Mouse (Mus musculus) midbrain, embryonic 11.5 days (tissue): ENCODE data around the gene Tmprss5. TPM values are rescaled to one million over a fixed set of nuclear protein-coding genes. Genes with fewer than 3 reads are reported as not detected.
A peak's percentile ranks its signal among the peaks of the same experiment; 100 is the strongest.

Experiments used
- ATAC-seq: fragments of 200-750 bp; cut with Nextera tagmentation; 2 replicates; pipeline ENCODE4 v1.8.0; 2017; ENCODE audit warnings: moderate TSS enrichment, moderate library complexity; ENCODE audit not compliant: low FRiP score
- DNase-seq: peaks from one replicate; pipeline ENCODE4 v3.0.0; 2015; ENCODE audit warnings: low spot score; ENCODE audit errors: missing footprints
- H3K27ac ChIP-seq: fragments of 300-500 bp; sonication (generic); 2 replicates; pipeline ENCODE4 v1.5.1; 2014; ENCODE audit warnings: low read depth, low read length
- H3K27me3 ChIP-seq: fragments of 300-500 bp; sonication (generic); 2 replicates; pipeline ENCODE4 v1.6.1; 2014; ENCODE audit warnings: mild to moderate bottlenecking, low read length, moderate library complexity, mixed read lengths; ENCODE audit not compliant: control insufficient read depth, insufficient read depth
- H3K36me3 ChIP-seq: fragments of 300-500 bp; sonication (generic); 2 replicates; pipeline ENCODE4 v1.6.1; 2014; ENCODE audit warnings: mild to moderate bottlenecking, low read length, moderate library complexity, mixed read lengths; ENCODE audit not compliant: control insufficient read depth, insufficient read depth
- H3K4me1 ChIP-seq: fragments of 300-500 bp; sonication (generic); 2 replicates; pipeline ENCODE4 v1.6.1; 2014; ENCODE audit warnings: low read length; ENCODE audit not compliant: control insufficient read depth, insufficient read depth
- H3K4me2 ChIP-seq: fragments of 300-500 bp; sonication (generic); 2 replicates; pipeline ENCODE4 v1.6.1; 2014; ENCODE audit warnings: mild to moderate bottlenecking, moderate library complexity
- H3K4me3 ChIP-seq: fragments of 300-500 bp; sonication (generic); 2 replicates; pipeline ENCODE4 v1.5.1; 2014; ENCODE audit warnings: low read depth, low read length
- H3K9ac ChIP-seq: fragments of 300-500 bp; sonication (generic); 2 replicates; pipeline ENCODE4 v1.6.1; 2014; ENCODE audit warnings: low read length
- H3K9me3 ChIP-seq: fragments of 300-500 bp; sonication (generic); 2 replicates; pipeline ENCODE4 v1.6.1; 2016; ENCODE audit warnings: low read length; ENCODE audit not compliant: control insufficient read depth
- WGBS: fragments of 180-500 bp; shearing (Covaris S2); extraction: QIAGEN DNeasy Blood & Tissue Kit; methylation state at CpG from one replicate; pipeline ENCODE4 v1.1.7; 2014; 5-methylcytosine and 5-hydroxymethylcytosine counted together
- polyA plus RNA-seq: library from polyadenylated mRNA; unstranded; fragments of >200 nt; fragmentation: Nextera tagmentation; extraction: Ambion mirVana; gene quantifications from 2 replicates; pipeline ENCODE4 v1.2.1, GENCODE M21; 2014

Gene Tmprss5
- polyA plus RNA-seq = 0.79 and 0.83 TPM in 2 replicates

DNA sequence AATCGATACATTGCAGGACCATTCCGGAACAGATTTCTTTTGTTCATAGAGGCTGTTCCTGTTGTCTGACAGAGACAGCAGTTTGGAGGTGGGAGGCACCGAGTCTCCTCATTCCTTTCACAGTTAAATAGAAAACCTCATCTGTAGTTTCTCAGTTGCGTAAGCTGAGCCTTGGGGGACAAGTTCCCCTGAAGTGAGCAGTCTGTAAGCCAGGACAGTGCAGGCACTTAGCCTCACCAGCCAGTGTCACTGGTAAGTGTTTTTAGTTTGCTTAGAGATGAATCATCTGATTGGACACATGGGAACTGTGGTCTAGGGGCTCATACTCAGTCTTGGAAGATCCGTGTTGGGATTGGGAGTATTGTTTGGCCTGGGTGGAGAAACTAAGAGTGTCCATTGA lies at the start of gene Tmprss5:
Tmprss5 (plus strand) TSS at position 154 of the 400 bp plus-strand sequence.
- H3K4me3 ChIP-seq = no peak within 1 kb of the TSS
- H3K9ac ChIP-seq = no peak within 1 kb of the TSS
- ATAC-seq = no peak
- H3K4me1 ChIP-seq = no peaks in the 10 kb centered on the region
- peaks cover 10% of the 10 kb centered on the region; the same call in 1 of the 2 replicates for H3K36me3 ChIP-seq
- no peaks in the 10 kb centered on the region for H3K27me3 ChIP-seq
- no peak within 1 kb of the TSS for H3K4me2 ChIP-seq
- 65% methylated on average over 5 of the region's 5 CpGs for WGBS
- peak; percentile 85 for DNase-seq
- no peaks in the 10 kb centered on the region for H3K9me3 ChIP-seq
- no peak within 1 kb of the TSS for H3K27ac ChIP-seq

- WGBS = 93% methylated on average over 4 of the region's 4 CpGs
- Histone ChIP-seq H3K9me3 (no peaks in the 10 kb centered on the region), H3K27ac (no peak overlapping the region)
Measured at GRCm38 (mm10) chr9:49034764-49035163, 46.3 kb upstream of the Tmprss5 start.

GRCm38 (mm10) chr9:49050901-49051300 lies 30.2 kb upstream of the Tmprss5 start:
- no peak overlapping the region for H3K27ac ChIP-seq
- ATAC-seq (no peak), DNase-seq (no peak)
- H3K4me1 ChIP-seq = no peaks in the 10 kb centered on the region
- H3K4me2 ChIP-seq = no peak overlapping the region
- H3K9me3 ChIP-seq = no peaks in the 10 kb centered on the region
- H3K4me3 ChIP-seq = no peak overlapping the region
- no peak overlapping the region for H3K9ac ChIP-seq
- no peaks in the 10 kb centered on the region for H3K36me3 ChIP-seq
- no peaks in the 10 kb centered on the region for H3K27me3 ChIP-seq
- WGBS = 77% methylated on average over 5 of the region's 5 CpGs

More at GRCm38 (mm10) chr9:49034764-49035163, 46.3 kb upstream of the Tmprss5 start:
- H3K27me3 ChIP-seq = no peaks in the 10 kb centered on the region
- no peak overlapping the region for H3K9ac ChIP-seq
- ATAC-seq (no peak), DNase-seq (no peak)
- no peak overlapping the region for H3K4me3 ChIP-seq
- H3K4me2 ChIP-seq = no peak overlapping the region
- no peaks in the 10 kb centered on the region for H3K4me1 ChIP-seq
- H3K36me3 ChIP-seq = peaks cover 34% of the 10 kb centered on the region

DNA sequence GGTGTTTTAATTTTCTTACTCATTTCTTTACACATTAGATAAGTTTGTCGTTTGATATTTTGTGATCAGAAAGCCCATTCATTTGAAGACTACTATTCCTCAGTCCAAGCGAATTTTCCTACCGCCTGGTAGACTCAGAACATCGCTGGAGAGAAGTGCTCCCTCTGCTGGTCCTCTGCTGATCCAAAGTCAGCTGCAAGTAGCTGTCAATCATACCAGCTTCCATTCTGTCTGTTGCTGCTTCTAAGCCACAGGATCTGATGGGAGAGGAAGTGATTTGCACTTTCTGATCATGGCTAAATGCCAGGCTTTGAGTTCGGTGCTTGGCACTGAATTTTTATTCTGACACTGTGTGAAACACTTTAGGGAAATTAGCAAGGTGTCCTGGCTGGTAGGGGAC lies 29.7 kb upstream of the Tmprss5 start:
- DNase-seq (peak; percentile 90), ATAC-seq (no peak)
- Histone ChIP-seq H3K27me3 (no peaks in the 10 kb centered on the region), H3K4me2 (no peak overlapping the region), H3K36me3 (no peaks in the 10 kb centered on the region), H3K4me3 (no peak overlapping the region), H3K9me3 (no peaks in the 10 kb centered on the region), H3K27ac (no peak overlapping the region), H3K9ac (no peak overlapping the region), H3K4me1 (0 out of 2 replicates have a peak, but pooled peaks cover under 1% of the 10 kb centered on the region)
- 23% methylated on average over 5 of the region's 5 CpGs for whole genome bisulfite sequencing

DNA sequence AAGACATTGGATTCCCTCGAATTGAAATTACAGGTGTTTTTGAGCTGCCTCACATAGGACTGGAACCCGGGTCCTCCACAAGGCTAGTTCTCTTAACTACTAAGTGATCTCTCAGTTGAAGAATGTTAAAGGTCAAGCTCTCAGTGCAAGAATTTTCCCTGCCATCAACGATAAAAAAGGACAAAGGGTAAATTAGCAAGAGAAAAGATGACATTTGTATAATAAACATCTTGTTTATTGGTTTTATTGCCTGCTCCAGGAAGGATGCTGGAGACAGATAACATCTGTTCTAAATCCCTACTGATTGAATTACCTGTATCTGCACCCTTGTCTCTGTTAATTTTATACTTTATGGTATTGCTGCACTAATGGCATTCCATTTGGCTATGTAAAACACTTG lies 27.0 kb upstream of the Tmprss5 start:
- Histone ChIP-seq H3K4me1 (0 out of 2 replicates have a peak, but pooled peaks cover 2% of the 10 kb centered on the region), H3K27ac (no peak overlapping the region), H3K4me3 (no peak overlapping the region), H3K9me3 (no peaks in the 10 kb centered on the region), H3K9ac (no peak overlapping the region), H3K36me3 (no peaks in the 10 kb centered on the region; the same call in 1 of the 2 replicates), H3K27me3 (no peaks in the 10 kb centered on the region), H3K4me2 (no peak overlapping the region)
- 82% methylated on average over 3 of the region's 3 CpGs for WGBS
- DNase-seq (no peak), ATAC-seq (no peak)

DNA sequence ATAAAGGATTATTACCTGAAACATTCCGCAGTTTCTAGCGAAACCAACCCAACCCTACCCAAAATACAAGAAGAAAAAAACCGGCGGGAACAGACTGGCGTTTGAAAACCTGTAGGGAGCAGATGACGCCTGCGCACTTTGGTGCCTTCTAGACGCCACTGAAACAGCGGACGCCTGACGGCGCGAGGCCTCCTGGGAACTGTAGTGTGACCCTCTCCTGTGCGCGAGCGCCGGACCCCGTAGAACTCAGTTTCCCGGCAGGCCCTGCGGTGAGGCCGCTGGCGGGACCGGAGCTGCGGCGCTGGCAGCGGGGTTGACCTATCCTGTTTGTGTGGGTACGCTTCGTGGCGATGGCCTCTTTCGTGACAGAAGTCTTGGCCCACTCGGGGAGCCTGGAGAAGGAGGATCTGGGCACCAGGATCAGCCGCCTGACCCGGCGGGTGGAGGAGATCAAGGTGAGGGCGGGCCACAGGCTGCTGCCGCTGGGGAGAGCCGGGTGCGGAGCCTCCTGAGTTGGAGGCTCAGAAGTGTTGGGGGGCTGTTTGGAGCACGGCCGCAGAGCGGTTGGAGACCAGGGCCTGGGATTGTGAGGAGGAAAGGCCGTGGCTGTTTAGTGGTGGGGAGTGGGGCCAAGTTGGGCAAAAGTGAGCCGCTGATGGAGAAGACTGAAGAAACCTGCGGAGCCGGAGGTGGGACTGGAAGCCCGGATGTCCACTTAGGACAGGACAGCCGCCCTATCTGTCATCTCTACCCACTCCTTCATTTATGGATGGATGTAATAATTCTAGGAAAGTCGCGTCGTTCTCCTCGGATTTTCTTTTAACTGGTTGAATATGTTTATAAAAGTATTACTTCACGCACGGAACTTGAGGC lies 25.5 kb upstream of the Tmprss5 start, which contains the start of gene Zw10:
Zw10 (plus strand) TSS at position 281 of the 873 bp plus-strand sequence.
- Histone ChIP-seq H3K27ac (no peak within 1 kb of the TSS), H3K9ac (peak within 1 kb of the TSS; percentile 77), H3K36me3 (peaks cover 1% of the 10 kb centered on the region; the same call in 1 of the 2 replicates), H3K4me3 (peak within 1 kb of the TSS; percentile 78), H3K27me3 (no peaks in the 10 kb centered on the region), H3K4me2 (peak within 1 kb of the TSS; percentile 61), H3K4me1 (0 out of 2 replicates have a peak, but pooled peaks cover 2% of the 10 kb centered on the region), H3K9me3 (no peaks in the 10 kb centered on the region)
- peak; percentile 98 for DNase-seq
- peak; percentile 99 for ATAC-seq
- WGBS = under 1% methylated on average over 53 of the region's 53 CpGs

DNA sequence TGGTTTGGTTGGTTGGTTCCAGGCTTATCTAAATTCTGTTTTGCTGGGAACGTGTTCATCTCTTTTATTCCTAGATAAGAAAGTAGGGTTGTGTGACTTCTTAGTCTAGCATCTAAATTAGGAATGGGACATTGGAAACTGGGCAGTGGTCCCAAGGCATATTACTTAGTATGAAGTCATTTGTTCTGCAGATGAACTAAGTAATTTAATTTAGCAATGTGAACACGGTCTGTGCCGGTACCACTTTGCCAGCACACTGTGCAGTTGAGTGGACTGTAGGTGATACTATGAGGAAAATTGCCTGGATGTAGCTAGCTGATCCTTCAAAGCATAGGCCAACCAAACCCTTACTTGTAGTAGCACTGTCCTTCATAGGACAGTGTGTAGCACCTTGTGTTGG lies 4.2 kb upstream of the Tmprss5 start:
- Histone ChIP-seq H3K4me3 (no peak overlapping the region), H3K27ac (no peak overlapping the region), H3K4me2 (no peak overlapping the region), H3K36me3 (peaks cover 20% of the 10 kb centered on the region), H3K9me3 (no peaks in the 10 kb centered on the region), H3K9ac (no peak overlapping the region), H3K4me1 (no peaks in the 10 kb centered on the region), H3K27me3 (no peaks in the 10 kb centered on the region)
- 94% methylated on average over 3 of the region's 3 CpGs for WGBS
- DNase-seq (no peak), ATAC-seq (no peak)

GRCm38 (mm10) chr9:49081561-49081960 lies 501 bp downstream of the Tmprss5 start:
- H3K27ac ChIP-seq = no peak overlapping the region
- ATAC-seq = no peak
- no peak overlapping the region for H3K9ac ChIP-seq
- peaks cover 10% of the 10 kb centered on the region; the same call in 1 of the 2 replicates for H3K36me3 ChIP-seq
- peak; percentile 94 for DNase-seq
- no peaks in the 10 kb centered on the region for H3K9me3 ChIP-seq
- H3K4me3 ChIP-seq = no peak overlapping the region
- H3K4me2 ChIP-seq = no peak overlapping the region
- 7% methylated on average over 4 of the region's 4 CpGs for WGBS
- H3K27me3 ChIP-seq = no peaks in the 10 kb centered on the region
- H3K4me1 ChIP-seq = no peaks in the 10 kb centered on the region

- WGBS = 25% methylated on average over 11 of the region's 11 CpGs
- no peaks in the 10 kb centered on the region for H3K9me3 ChIP-seq
- no peak overlapping the region for H3K4me2 ChIP-seq
- H3K9ac ChIP-seq = no peak overlapping the region
- H3K4me1 ChIP-seq = peaks cover 5% of the 10 kb centered on the region
- H3K36me3 ChIP-seq = no peaks in the 10 kb centered on the region
- no peak overlapping the region for H3K27ac ChIP-seq
- peak; percentile 62 for ATAC-seq
- DNase-seq = peak; percentile 87
- H3K27me3 ChIP-seq = no peaks in the 10 kb centered on the region
- no peak overlapping the region for H3K4me3 ChIP-seq
Measured at GRCm38 (mm10) chr9:49087317-49087716, 6.3 kb downstream of the Tmprss5 start.
